Mouse (Mus musculus): ENCODE data around the gene 1110057P08Rik. TPM values are rescaled to one million over a fixed set of nuclear protein-coding genes. Genes with fewer than 3 reads are reported as not detected.
"Not testable (repeated sequence)": the region's sequence is repeated elsewhere in the genome, so short reads cannot be mapped to it uniquely, and the experiment has no call there.

The 1110057P08Rik gene
- total RNA-seq (2014; fragmentation: Nextera tagmentation) = not detected in 2 replicates
- not detected in 2 replicates for total RNA-seq (2017)

DNA sequence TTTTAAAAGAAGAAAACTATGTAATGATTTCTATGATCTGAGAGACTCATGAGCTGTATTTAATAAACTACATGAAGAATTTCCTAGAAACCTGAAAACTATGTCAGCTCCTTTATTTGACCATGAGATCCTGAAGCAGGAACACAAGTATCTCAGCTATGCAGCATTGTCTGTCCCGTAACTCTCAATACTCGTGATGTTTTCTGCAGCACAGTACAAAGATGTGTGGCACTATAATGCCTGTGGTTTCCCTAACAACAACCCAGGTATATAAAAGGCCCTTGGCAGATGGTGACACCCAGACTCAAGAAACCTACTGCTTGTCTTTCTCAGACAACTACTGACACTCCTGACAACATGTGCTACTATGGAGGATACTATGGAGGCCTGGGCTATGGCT lies at the start of gene 1110057P08Rik:
Gene 1110057P08Rik, plus strand, starts transcription at position 301 of the 400 bp plus-strand sequence.
- no peak for ATAC-seq (replicated peaks; ENCODE audit: low FRiP score, low TSS enrichment, poor library complexity, severe bottlenecking)

DNA sequence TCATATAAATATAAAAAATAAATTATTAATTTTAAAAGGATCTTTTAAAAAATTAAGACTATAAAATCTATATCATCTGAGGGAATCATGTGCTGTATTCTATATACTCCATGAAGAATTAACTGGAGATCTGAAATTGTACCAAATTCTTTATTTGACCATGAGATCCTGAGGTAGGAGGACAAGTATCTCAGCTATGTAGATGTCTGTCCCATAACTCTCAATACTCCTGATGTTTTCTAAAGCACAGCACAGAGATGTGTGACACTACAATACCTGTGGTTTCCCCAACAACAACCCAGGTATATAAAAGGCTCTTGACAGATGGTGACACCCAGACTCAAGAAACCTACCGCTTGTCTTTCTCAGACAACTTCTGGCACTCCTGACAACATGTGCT lies 34.0 kb upstream of the 1110057P08Rik start, which contains the start of gene Gm6358:
Gene Gm6358, plus strand, starts transcription at position 301 of the 400 bp plus-strand sequence.
- no peak for ATAC-seq (replicated peaks; ENCODE audit: low FRiP score, low TSS enrichment, poor library complexity, severe bottlenecking)

DNA sequence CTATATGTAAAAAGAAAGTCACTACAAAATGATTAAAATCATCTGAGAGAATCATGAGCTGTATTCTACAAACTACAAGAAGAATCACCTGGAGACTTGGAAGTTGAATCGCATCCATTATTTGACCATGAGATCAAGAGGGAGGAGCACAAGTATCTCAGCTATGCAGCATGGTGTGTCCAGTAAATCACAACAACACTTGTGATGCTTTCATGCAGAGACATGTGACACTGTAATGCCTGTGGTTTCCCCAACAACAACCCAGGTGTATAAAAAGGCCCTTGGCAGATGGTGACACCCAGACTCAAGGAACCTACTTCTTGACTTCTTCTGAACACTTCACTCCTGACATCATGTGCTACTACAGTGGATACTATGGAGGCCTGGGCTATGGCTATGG lies 23.7 kb upstream of the 1110057P08Rik start, which contains the start of gene Gm10061:
Gene Gm10061, plus strand, starts transcription at position 301 of the 400 bp plus-strand sequence.
- ATAC-seq (replicated peaks; ENCODE audit: low FRiP score, low TSS enrichment, poor library complexity, severe bottlenecking) = no peak

DNA sequence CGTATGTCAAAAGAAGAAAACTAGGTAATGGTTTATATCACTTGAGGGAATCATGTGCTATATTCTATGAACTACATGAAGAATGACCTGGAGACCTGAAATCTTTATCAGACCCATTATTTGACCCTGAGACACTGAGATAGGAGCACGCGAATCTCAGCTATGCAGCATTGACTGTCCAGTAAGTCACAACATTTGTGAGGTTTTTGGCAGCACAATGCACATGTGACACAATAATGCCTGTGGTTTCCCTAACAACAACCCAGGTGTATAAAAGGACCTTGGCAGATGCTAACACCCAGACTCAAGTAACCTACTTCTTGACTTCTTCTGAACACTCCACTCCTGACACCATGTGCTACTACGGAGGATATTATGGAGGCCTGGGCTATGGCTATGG lies 16.9 kb upstream of the 1110057P08Rik start, which contains the start of gene Gm9789:
Gene Gm9789, plus strand, starts transcription at position 301 of the 400 bp plus-strand sequence.
- ATAC-seq (replicated peaks; ENCODE audit: low FRiP score, low TSS enrichment, poor library complexity, severe bottlenecking) = no peak

DNA sequence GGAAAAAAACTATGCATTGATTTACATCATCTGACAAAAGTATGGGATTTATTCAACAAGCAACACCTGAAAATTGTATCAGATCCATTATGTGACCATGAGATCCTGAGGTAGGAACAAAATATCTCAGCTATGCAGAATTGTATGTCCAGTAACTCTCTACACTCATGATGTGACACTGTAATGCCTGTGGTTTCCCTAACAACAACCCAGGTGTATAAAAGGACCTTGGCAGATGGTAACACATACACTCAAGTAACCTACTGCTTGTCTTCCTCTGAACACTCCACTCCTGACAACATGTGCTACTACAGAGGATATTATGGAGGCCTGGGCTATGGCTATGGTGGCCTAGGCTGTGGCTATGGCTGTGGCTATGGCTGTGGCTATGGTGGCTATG lies 5.3 kb upstream of the 1110057P08Rik start, which contains the start of gene Gm7735:
Gene Gm7735, plus strand, starts transcription at position 301 of the 400 bp plus-strand sequence.
- not testable (repeated sequence) for ATAC-seq (replicated peaks; ENCODE audit: low FRiP score, low TSS enrichment, poor library complexity, severe bottlenecking)

DNA sequence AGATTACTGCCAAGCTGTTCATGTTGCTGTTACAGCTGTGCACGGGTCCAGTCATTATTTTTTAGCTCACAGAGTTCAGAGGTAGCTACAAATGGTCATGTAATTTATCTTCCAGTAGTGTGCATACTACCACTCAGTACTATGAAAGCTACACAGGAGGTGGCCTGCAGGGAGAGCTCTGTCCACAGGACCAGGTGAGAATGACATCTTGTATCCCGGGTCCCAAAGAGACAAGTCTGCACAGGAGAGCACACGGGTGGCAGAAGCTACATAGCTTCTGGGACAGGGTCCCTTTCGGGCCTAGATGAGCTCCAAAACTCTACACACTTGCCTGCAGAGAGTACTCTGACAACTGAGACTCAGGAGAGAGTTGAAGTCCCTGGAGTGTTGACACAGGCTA lies 14.1 kb downstream of the 1110057P08Rik start:
- no peak for ATAC-seq (replicated peaks; ENCODE audit: low FRiP score, low TSS enrichment, poor library complexity, severe bottlenecking)

DNA sequence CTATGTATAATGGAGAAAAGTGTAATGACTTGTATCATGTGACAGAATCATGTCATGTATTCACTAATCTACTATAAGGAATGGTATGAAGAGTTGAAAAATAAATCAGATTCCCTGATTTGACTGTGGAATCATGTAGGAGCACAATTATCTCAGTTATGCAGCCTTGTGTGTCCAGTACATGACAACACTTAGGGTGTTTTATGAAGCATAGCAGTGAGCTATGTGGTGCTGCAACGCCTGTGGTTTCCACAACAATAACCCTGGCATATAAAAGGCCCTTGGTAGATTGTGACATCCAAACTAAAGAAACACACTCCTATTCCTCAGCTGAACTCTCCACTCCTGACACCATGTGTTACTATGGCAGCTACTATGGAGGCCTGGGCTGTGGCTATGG lies 31.0 kb downstream of the 1110057P08Rik start, which contains the start of gene Krtap20-2:
Gene Krtap20-2, plus strand, starts transcription at position 301 of the 400 bp plus-strand sequence.
- ATAC-seq (replicated peaks; ENCODE audit: low FRiP score, low TSS enrichment, poor library complexity, severe bottlenecking) = no peak

Other genes with a start within 250 kb of the 1110057P08Rik start
- not detected in 2 replicates for gene Krtap19-9b, start 242.5 kb upstream of the 1110057P08Rik start, total RNA-seq (2014; fragmentation: Nextera tagmentation)
- gene Krtap19-9b, start 242.5 kb upstream of the 1110057P08Rik start, total RNA-seq (2017) = not detected in 2 replicates
- not detected in 2 replicates for gene Krtap16-3, start 211.9 kb upstream of the 1110057P08Rik start, total RNA-seq (2014; fragmentation: Nextera tagmentation)
- not detected in 2 replicates for gene Krtap16-3, start 211.9 kb upstream of the 1110057P08Rik start, total RNA-seq (2017)
- not detected in 2 replicates for gene Krtap22-2, start 164.0 kb upstream of the 1110057P08Rik start, total RNA-seq (2014; fragmentation: Nextera tagmentation)
- not detected in 2 replicates for gene Krtap22-2, start 164.0 kb upstream of the 1110057P08Rik start, total RNA-seq (2017)
- not detected in 2 replicates for gene Gm10229, start 159.5 kb upstream of the 1110057P08Rik start, total RNA-seq (2014; fragmentation: Nextera tagmentation)
- not detected in 2 replicates for gene Gm10229, start 159.5 kb upstream of the 1110057P08Rik start, total RNA-seq (2017)
- not detected in 2 replicates for gene Krtap6-1, start 143.0 kb upstream of the 1110057P08Rik start, total RNA-seq (2014; fragmentation: Nextera tagmentation)
- not detected in 2 replicates for gene Krtap6-1, start 143.0 kb upstream of the 1110057P08Rik start, total RNA-seq (2017)
- gene Gm10228, start 133.3 kb upstream of the 1110057P08Rik start, total RNA-seq (2014; fragmentation: Nextera tagmentation) = not detected in 2 replicates
- gene Gm10228, start 133.3 kb upstream of the 1110057P08Rik start, total RNA-seq (2017) = not detected in 2 replicates
- not detected in 2 replicates for gene Krtap6-5, start 126.9 kb upstream of the 1110057P08Rik start, total RNA-seq (2014; fragmentation: Nextera tagmentation)
- not detected in 2 replicates for gene Krtap6-5, start 126.9 kb upstream of the 1110057P08Rik start, total RNA-seq (2017)
- gene 1110025L11Rik, start 110.7 kb upstream of the 1110057P08Rik start, total RNA-seq (2014; fragmentation: Nextera tagmentation) = not detected in 2 replicates
- not detected in 2 replicates for gene 1110025L11Rik, start 110.7 kb upstream of the 1110057P08Rik start, total RNA-seq (2017)
- gene Krtap6-3, start 90.7 kb upstream of the 1110057P08Rik start, total RNA-seq (2014; fragmentation: Nextera tagmentation) = not detected in 2 replicates
- gene Krtap6-3, start 90.7 kb upstream of the 1110057P08Rik start, total RNA-seq (2017) = not detected in 2 replicates
- gene Gm6358, start 33.9 kb upstream of the 1110057P08Rik start, total RNA-seq (2014; fragmentation: Nextera tagmentation) = not detected in 2 replicates
- gene Gm6358, start 33.9 kb upstream of the 1110057P08Rik start, total RNA-seq (2017) = not detected in 2 replicates
- gene Gm10061, start 23.6 kb upstream of the 1110057P08Rik start, total RNA-seq (2014; fragmentation: Nextera tagmentation) = not detected in 2 replicates
- gene Gm10061, start 23.6 kb upstream of the 1110057P08Rik start, total RNA-seq (2017) = not detected in 2 replicates
- gene Gm9789, start 16.8 kb upstream of the 1110057P08Rik start, total RNA-seq (2014; fragmentation: Nextera tagmentation) = not detected in 2 replicates
- gene Gm9789, start 16.8 kb upstream of the 1110057P08Rik start, total RNA-seq (2017) = not detected in 2 replicates
- not detected in 2 replicates for gene Gm7735, start 5.2 kb upstream of the 1110057P08Rik start, total RNA-seq (2014; fragmentation: Nextera tagmentation)
- not detected in 2 replicates for gene Gm7735, start 5.2 kb upstream of the 1110057P08Rik start, total RNA-seq (2017)
- gene Krtap20-2, start 31.1 kb downstream of the 1110057P08Rik start, total RNA-seq (2014; fragmentation: Nextera tagmentation) = not detected in 2 replicates
- gene Krtap20-2, start 31.1 kb downstream of the 1110057P08Rik start, total RNA-seq (2017) = not detected in 2 replicates
- not detected in 2 replicates for gene Krtap21-1, start 229.1 kb downstream of the 1110057P08Rik start, total RNA-seq (2014; fragmentation: Nextera tagmentation)
- gene Krtap21-1, start 229.1 kb downstream of the 1110057P08Rik start, total RNA-seq (2017) = not detected in 2 replicates
- gene Krtap6-2, start 245.4 kb downstream of the 1110057P08Rik start, total RNA-seq (2014; fragmentation: Nextera tagmentation) = not detected in 2 replicates
- gene Krtap6-2, start 245.4 kb downstream of the 1110057P08Rik start, total RNA-seq (2017) = not detected in 2 replicates

Measured in megakaryocyte-erythroid progenitor cell, adult 5-6 weeks (primary cell).